Mouse (Mus musculus) left cerebral cortex, adult 8-10 months (tissue): Measurements from ENCODE around the gene Ank2. TPM values are rescaled to one million over a fixed set of nuclear protein-coding genes. Genes with fewer than 3 reads are reported as not detected.
"Not testable (repeated sequence)": the region's sequence is repeated elsewhere in the genome, so short reads cannot be mapped to it uniquely, and the experiment has no call there.

Source experiments
- DNase-seq, 2 experiments: peaks; one replicate each; pipeline ENCODE4 v3.0.0; 2022; ENCODE audit warnings: low spot score in 2 of 2
- total RNA-seq, 4 experiments: library from RNA; stranded (reverse); gene quantifications; 2 replicates each; pipeline ENCODE4 v1.2.4; 2022

Ank2 gene
- total RNA-seq, 4 experiments from 2014 or later = 772 to 913 (median 838) TPM

DNA sequence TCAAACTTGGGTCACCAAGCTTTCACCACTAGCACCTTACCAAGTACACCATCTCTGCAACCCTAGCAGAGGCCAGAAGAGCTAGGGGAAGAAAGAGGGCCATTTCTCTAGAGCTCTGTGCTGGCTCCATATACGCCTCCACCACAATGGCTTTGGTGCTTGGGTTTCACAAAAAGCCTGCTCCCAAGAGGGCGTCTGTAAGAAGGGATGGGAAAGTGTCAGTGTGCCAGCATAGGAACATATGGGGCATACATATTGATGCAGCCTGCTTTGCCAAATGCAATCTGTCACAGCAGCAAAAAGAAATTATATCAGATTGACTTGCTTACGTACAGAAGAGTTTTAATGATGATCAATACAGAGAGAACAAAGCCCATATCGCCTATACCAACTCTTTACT lies 82.2 kb downstream of the Ank2 start:
- no peak for DNase-seq

- DNase-seq = no peak
Observed at GRCm38 (mm10) chr3:127414438-127414837, 84.7 kb downstream of the Ank2 start.

DNA sequence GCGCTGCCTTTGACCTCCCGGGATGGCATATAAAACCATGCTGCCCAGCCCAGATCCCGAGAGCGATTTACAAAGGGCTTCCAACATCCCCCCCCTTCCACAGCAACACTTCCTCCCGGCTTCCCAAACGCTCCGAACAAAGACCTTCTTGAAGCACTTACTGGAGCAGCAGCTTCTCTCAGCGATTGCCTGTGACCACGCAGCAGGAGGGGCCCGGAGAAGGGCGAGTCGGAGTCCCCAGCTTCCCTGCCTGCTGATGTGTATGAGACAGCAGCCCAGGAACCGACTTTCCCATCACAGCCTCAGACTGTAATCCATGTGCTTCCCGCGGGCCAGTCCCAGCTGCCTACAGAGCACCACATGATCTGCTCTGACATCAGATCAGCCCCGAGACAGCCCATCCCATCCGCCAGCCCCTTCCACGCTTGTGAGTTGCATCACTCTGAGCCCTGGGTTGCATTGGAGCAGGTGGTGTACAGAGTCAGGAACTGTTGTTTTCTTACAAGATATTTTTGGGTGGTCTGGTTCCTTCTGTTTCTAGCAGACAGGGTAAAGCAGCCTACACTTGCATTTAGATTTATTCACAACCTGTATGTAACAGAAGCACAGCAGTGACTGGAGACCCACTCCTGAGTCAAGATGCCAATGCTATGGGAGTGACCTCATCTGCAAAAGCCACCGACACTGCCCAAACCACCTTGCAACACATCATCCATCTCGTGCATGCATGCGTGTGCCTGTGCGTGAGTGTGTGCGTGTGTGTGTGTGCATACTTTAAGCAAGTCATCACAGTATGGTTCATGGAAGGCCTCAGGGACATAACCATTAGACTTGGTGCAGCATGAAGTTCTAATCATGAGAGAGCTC lies 90.2 kb downstream of the Ank2 start:
- peak; percentile 82 to 92 for DNase-seq

- DNase-seq = no peak
Observed at GRCm38 (mm10) chr3:127407868-127408574, 91.1 kb downstream of the Ank2 start.

DNA sequence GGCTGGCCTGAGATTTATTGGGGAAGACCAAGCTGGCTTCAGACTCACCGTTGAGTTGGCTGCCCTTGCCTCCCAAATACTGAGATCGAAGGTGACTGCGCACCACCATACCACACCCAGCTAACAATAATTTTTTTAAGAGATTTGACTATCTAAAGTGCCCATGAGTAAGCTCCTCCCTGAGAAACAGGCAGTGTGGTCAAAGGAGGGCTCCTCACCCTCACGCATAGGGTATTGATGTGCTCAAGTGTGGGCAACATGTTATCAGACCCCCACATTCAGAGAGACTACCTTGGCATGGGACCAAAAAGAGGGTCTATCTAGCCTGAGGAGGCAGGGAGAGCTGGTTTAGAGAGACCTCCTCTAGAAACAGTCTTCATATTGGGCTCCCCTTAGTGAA lies 92.3 kb downstream of the Ank2 start:
- no peak for DNase-seq

GRCm38 (mm10) chr3:127404371-127404770 lies 94.8 kb downstream of the Ank2 start:
- DNase-seq = no peak

DNA sequence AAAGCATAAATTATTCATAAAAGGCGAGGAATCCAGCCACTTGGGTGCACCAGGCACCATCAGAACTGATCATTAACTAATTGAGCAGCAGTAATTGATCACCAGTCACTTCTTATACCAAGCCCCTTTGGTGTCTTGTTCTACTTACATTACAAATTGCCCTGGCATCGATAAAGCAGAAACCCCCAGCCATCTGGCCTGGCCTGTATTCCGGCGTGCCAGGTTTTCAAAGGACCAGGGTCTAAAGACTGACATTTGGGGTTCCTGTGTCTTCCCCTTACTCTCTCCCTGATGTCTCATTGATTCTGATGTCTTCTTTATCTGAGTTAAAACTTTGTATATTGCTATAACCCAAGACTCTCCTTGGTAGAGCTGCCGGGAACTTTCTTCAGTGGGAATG lies 98.2 kb downstream of the Ank2 start:
- no peak for DNase-seq

- DNase-seq = not testable (repeated sequence)
Observed at GRCm38 (mm10) chr3:127400468-127400867, 98.7 kb downstream of the Ank2 start.

GRCm38 (mm10) chr3:127397774-127398173 lies 101.4 kb downstream of the Ank2 start:
- DNase-seq = no peak

GRCm38 (mm10) chr3:127395202-127395601 lies 103.9 kb downstream of the Ank2 start:
- DNase-seq = peak in 1 of 2 experiments; percentile 53

- no peak for DNase-seq
Observed at GRCm38 (mm10) chr3:127387016-127387517, 112.1 kb downstream of the Ank2 start.

- no peak for DNase-seq
Observed at GRCm38 (mm10) chr3:127383231-127383630, 115.9 kb downstream of the Ank2 start.

- DNase-seq = no peak
Observed at GRCm38 (mm10) chr3:127376901-127377460, 122.2 kb downstream of the Ank2 start.

DNA sequence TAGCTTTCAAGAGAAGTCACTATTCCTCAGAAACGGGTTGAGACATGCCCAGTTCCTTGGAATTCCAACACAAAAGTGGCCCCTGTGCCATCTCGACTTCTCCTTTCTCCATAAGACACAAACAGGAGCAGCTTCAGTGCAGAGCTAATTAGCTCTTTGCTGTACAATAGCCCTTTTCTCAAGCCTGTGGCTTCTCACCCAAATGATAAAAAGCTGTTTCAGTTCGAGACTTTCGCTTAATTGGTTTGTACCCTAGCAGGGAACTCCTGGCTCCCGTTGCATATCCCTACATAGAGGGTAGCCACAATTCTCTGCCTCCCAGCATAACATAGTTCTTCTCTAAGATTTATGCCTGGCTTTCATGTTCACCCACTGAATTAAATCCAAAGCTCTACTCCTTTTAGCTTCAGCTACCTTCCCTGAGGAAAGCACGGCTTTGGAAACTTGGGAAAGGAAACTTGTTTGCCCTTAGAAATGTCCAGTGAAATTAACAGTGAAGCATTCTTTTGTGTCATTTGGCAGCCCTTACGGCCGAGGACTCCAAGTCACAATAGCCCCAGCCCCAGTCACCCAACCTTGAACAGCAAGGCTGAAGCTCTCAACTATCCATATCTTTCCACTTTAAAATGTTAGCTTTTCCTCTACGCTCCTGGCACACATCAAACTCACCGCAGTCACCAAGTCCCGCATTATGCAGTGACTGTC lies 123.0 kb downstream of the Ank2 start:
- DNase-seq = no peak

GRCm38 (mm10) chr3:127374190-127374710 lies 124.9 kb downstream of the Ank2 start:
- DNase-seq = no peak

- no peak for DNase-seq
Observed at GRCm38 (mm10) chr3:127371774-127372173, 127.4 kb downstream of the Ank2 start.

GRCm38 (mm10) chr3:127369529-127369928 lies 129.6 kb downstream of the Ank2 start:
- no peak for DNase-seq

- no peak for DNase-seq
Observed at GRCm38 (mm10) chr3:127367450-127367849, 131.7 kb downstream of the Ank2 start.

DNA sequence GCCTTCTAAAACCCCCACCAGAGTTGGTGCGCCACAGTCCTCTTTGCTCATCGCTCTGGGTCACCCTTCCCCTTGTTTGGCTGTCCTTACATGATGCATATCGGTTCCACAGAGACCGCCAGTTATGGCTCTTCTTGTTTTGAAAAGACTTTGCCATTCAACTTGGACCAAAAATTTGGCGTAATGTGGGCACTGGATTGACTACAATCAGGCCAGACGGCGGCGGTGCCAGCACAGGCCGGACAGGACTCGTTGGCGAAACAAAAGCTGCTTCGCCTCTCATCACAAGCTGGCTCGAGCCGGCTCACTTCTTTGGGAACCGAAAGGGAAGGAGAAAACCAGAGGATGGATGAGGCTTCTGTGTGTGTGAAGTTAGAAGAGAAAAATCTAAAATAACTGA lies 135.6 kb downstream of the Ank2 start:
- no peak for DNase-seq

GRCm38 (mm10) chr3:127362611-127363393 lies 136.3 kb downstream of the Ank2 start:
- no peak for DNase-seq
